In the genomic region with DNA sequence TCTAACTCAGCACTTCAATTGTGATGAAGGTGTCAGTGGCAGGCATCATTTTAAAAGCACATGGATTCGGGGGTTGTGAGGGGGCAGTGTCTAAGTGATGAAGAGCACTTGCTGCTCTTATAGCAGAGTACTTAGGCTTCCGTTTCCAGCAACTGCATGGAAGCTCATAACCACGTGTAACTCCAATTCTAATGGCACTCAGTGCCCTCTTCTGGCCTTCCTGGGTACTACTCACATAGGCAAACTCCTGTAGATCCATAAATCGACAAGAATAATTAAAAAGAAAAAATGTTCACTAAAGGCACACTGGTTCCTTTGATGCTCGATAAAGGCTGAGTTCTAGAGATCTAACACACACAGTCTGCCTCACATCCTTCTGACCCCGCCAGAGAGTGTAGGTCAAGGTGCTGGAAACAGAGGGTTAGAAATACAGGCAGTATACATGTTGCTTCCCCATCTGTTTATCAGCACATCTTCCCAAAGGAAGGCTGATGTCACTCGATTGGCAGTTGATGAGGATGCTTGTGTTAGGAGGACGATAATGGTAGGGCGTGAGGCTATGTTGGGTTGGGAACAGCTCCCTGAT, we compare ENCODE assay signal across 8 mouse cellular contexts.
DNase-seq lines count a peak whose midpoint lies in the region; ATAC-seq and TF ChIP-seq lines count a peak whose summit lies in the region.

No protein-coding gene starts in this region.

- H3K9me3 ChIP-seq in hindbrain, embryonic 10.5 days = no peaks in the 10 kb centered on the region
- no peaks in the 10 kb centered on the region for H3K9me3 ChIP-seq in hindbrain, embryonic 13.5 days
- no peaks in the 10 kb centered on the region for H3K9me3 ChIP-seq in CH12.LX (replicated peaks; ENCODE audit: low read length)
- no peaks in the 10 kb centered on the region for H3K9me3 ChIP-seq in forebrain, embryonic 15.5 days

- no peak for ATAC-seq in hindbrain, embryonic 13.5 days (ENCODE audit: low FRiP score)
- ATAC-seq in forebrain, embryonic 15.5 days (replicated peaks) = peak; percentile 21; the same call in 1 of the 2 replicates

- no peak overlapping the region for H3K4me3 ChIP-seq in hindbrain, embryonic 10.5 days
- H3K4me3 ChIP-seq in hindbrain, embryonic 13.5 days = no peak overlapping the region
- no peak overlapping the region for H3K4me3 ChIP-seq in CH12.LX (replicated peaks in 1 of 3; ENCODE audit: low read depth in 2 of 3, low read length in 2 of 3, poor library complexity in 1 of 3)
- H3K4me3 ChIP-seq in forebrain, embryonic 15.5 days = no peak overlapping the region

- H3K27ac ChIP-seq in hindbrain, embryonic 10.5 days = no peak overlapping the region
- H3K27ac ChIP-seq in hindbrain, embryonic 13.5 days = no peak overlapping the region
- H3K27ac ChIP-seq in CH12.LX (ENCODE audit: insufficient read depth, low read depth) = no peak overlapping the region
- no peak overlapping the region for H3K27ac ChIP-seq in forebrain, embryonic 15.5 days (replicated peaks)

- DNase-seq in hindbrain, embryonic 10.5 days (ENCODE audit: low spot score) = peak; percentile 48
- DNase-seq in CH12.LX (ENCODE audit: extremely low read depth) = peak; percentile 68
- peak; percentile 10 for DNase-seq in c-Kit-positive CD71-positive TER-119-negative erythroid progenitor cells, embryonic 14.5 days (ENCODE audit: low read depth)
- peak; percentile 25 for DNase-seq in large intestine, adult 2 months (ENCODE audit: low read depth, low spot score)
- peak; percentile 82 for DNase-seq in lung, postnatal 36 days
- peak; percentile 58 for DNase-seq in right cerebral cortex, postnatal 4 days

- no peak overlapping the region for H3K4me2 ChIP-seq in hindbrain, embryonic 13.5 days
- no peak overlapping the region for H3K4me2 ChIP-seq in CH12.LX (ENCODE audit: insufficient read depth, low read depth, poor library complexity, severe bottlenecking)
- no peak overlapping the region for H3K4me2 ChIP-seq in forebrain, embryonic 15.5 days (replicated peaks)

- no peaks in the 10 kb centered on the region for H3K27me3 ChIP-seq in hindbrain, embryonic 10.5 days (ENCODE audit: insufficient read depth, poor library complexity, severe bottlenecking)
- H3K27me3 ChIP-seq in hindbrain, embryonic 13.5 days = no peaks in the 10 kb centered on the region
- H3K27me3 ChIP-seq in CH12.LX (replicated peaks) = no peaks in the 10 kb centered on the region
- H3K27me3 ChIP-seq in forebrain, embryonic 15.5 days = no peaks in the 10 kb centered on the region

- in situ Hi-C loops in CH12.LX (cut with MboI; ENCODE audit: low pct_ligation_motif_present, low pct_unique_long_range_greater_than_20kb, low sequenced_read_pairs) = loop anchor here (5.0 to 25.0 kb wide), 2 partner anchors 323 to 448 kb away; no protein-coding TSS in a partner anchor

- no peak for TF ChIP-seq EP300 in CH12.LX (IDR thresholded peaks at IDR 0.05; ENCODE audit: low read length)

- TF ChIP-seq POLR2A in CH12.LX (IDR thresholded peaks at IDR 0.05; ENCODE audit: low read depth, low read length) = no peak

- 0 out of 2 replicates have a peak, but pooled peaks cover 8% of the 10 kb centered on the region for H3K36me3 ChIP-seq in hindbrain, embryonic 10.5 days
- H3K36me3 ChIP-seq in hindbrain, embryonic 13.5 days = no peaks in the 10 kb centered on the region
- H3K36me3 ChIP-seq in CH12.LX (replicated peaks in 1 of 2; ENCODE audit: control insufficient read depth in 1 of 2, insufficient read depth in 1 of 2, low read length in 1 of 2) = no peaks in the 10 kb centered on the region
- no peaks in the 10 kb centered on the region for H3K36me3 ChIP-seq in forebrain, embryonic 15.5 days

- peak; percentile 64 to 77 for TF ChIP-seq CTCF in CH12.LX (conservative IDR thresholded peaks at IDR 0.05 in 1 of 2, IDR thresholded peaks at IDR 0.05 in 1 of 2; ENCODE audit: low read depth in 2 of 2, low read length in 2 of 2)

- WGBS in hindbrain, embryonic 10.5 days = 65% methylated on average over 9 of the region's 9 CpGs
- 62% methylated on average over 9 of the region's 9 CpGs for WGBS in hindbrain, embryonic 13.5 days
- WGBS in forebrain, embryonic 15.5 days = 60% methylated on average over 9 of the region's 9 CpGs
- 53% methylated on average over 9 of the region's 9 CpGs for WGBS in large intestine, adult 2 months

- H3K9ac ChIP-seq in hindbrain, embryonic 13.5 days = no peak overlapping the region
- no peak overlapping the region for H3K9ac ChIP-seq in CH12.LX (ENCODE audit: insufficient read depth, low read depth)
- H3K9ac ChIP-seq in forebrain, embryonic 15.5 days (replicated peaks) = no peak overlapping the region

- H3K79me2 ChIP-seq in CH12.LX (replicated peaks; ENCODE audit: control insufficient read depth, extremely low read depth, insufficient read depth, poor library complexity, severe bottlenecking) = no peaks in the 10 kb centered on the region

- no peaks in the 10 kb centered on the region for H3K4me1 ChIP-seq in hindbrain, embryonic 10.5 days (replicated peaks)
- peaks cover 14% of the 10 kb centered on the region for H3K4me1 ChIP-seq in hindbrain, embryonic 13.5 days (replicated peaks)
- no peaks in the 10 kb centered on the region for H3K4me1 ChIP-seq in CH12.LX (ENCODE audit: control insufficient read depth in 1 of 2, insufficient read depth in 2 of 2)
- H3K4me1 ChIP-seq in forebrain, embryonic 15.5 days = peaks cover 12% of the 10 kb centered on the region

- dilution Hi-C loops in CH12.LX (cut with MboI; ENCODE audit: extremely low pct_ligation_motif_present, extremely low pct_unique_long_range_greater_than_20kb, low sequenced_read_pairs) = no loop called here

- peak; percentile 73 for TF ChIP-seq RAD21 in CH12.LX (IDR thresholded peaks at IDR 0.05; ENCODE audit: low read depth, low read length)

TF ChIP-seq in CH12.LX, 34 proteins besides CTCF, POLR2A, EP300 and RAD21:
- peak; percentile 16; the same call in 1 of the 2 replicates for TF ChIP-seq ZC3H11A (IDR thresholded peaks at IDR 0.05; ENCODE audit: low read depth, low read length)
- peak; percentile 60; the same call in 1 of the 2 replicates for TF ChIP-seq MXI1 (IDR thresholded peaks at IDR 0.05; ENCODE audit: low read depth, low read length)
- TF ChIP-seq SMC3 (IDR thresholded peaks at IDR 0.05; ENCODE audit: low read depth, low read length) = peak; percentile 73
- TF ChIP-seq KAT2A (IDR thresholded peaks at IDR 0.05; ENCODE audit: insufficient replicate concordance, low read length) = no peak
- TF ChIP-seq POLR2AphosphoS2 (IDR thresholded peaks at IDR 0.05; ENCODE audit: low read depth, low read length) = no peak
- no peak for TF ChIP-seq ETS1 (conservative IDR thresholded peaks at IDR 0.05; ENCODE audit: low read depth, low read length)
- TF ChIP-seq NRF1 (IDR thresholded peaks at IDR 0.05; ENCODE audit: low read depth, low read length) = no peak
- no peak for TF ChIP-seq TCF12 (IDR thresholded peaks at IDR 0.05; ENCODE audit: low read depth, low read length)
- TF ChIP-seq E2F4 (IDR thresholded peaks at IDR 0.05; ENCODE audit: insufficient replicate concordance, low read depth, low read length) = no peak
- peak; percentile 97 for TF ChIP-seq MAX (IDR thresholded peaks at IDR 0.05; ENCODE audit: low read length)
- peak; percentile 100 for TF ChIP-seq MYC (IDR thresholded peaks at IDR 0.05; ENCODE audit: low read depth, low read length)
- TF ChIP-seq ZNF384 (IDR thresholded peaks at IDR 0.05; ENCODE audit: low read depth, low read length) = no peak
- no peak for TF ChIP-seq NELFE (IDR thresholded peaks at IDR 0.05; ENCODE audit: low read depth, low read length)
- TF ChIP-seq RCOR1 (conservative IDR thresholded peaks at IDR 0.05; ENCODE audit: low read depth, low read length) = no peak

Comparison
In these comparisons a context has a peak if more than half of its experiments do, and no peak if none do; other contexts are left out.
1. DNase-seq: peak in every context shown above with its lines; median percentile 82 in lung, postnatal 36 days; 68 in CH12.LX; 58 in right cerebral cortex, postnatal 4 days; 48 in hindbrain, embryonic 10.5 days; 25 in large intestine, adult 2 months; 10 in c-Kit-positive CD71-positive TER-119-negative erythroid progenitor cells, embryonic 14.5 days.